Comparison of ENCODE assay signal across 13 mouse cellular contexts in the genomic region with DNA sequence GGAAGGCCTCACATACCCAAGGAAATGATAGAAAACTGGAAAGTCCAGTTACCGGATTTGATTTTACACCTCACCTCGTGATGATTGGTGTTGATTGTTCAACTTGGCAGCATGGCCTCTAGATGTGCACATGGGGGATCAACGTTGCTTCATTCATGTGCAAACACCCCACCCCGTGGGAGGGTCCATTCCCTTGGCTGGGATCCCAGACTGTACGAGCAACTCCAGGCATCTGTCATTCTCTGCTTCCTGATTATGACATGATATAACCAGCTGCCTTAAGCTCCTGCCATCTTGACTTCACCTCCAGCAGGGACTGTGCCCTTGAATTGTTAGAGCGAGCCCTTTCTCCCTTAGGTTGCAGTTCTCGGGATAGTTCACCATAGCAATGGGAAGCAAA.
DNase-seq lines count a peak whose midpoint lies in the region; ATAC-seq lines count a peak whose summit lies in the region.
"Had no signal": no experiment of that assay in that cellular context is flagged by ENCODE, and none has a peak within 500 bp of the region (broad histone marks: within the 10 kb centered on the region; RNA-seq: fewer than 3 reads in every experiment).

No protein-coding gene starts in this region.

- no peak overlapping the region for H3K4me2 ChIP-seq in lung, embryonic 16.5 days (ENCODE audit: low read depth, low read length)
- no peak overlapping the region for H3K4me2 ChIP-seq in stomach, embryonic 15.5 days
- H3K4me2 ChIP-seq: kidney, embryonic 15.5 days; limb, embryonic 12.5 days had no signal

- no peaks in the 10 kb centered on the region for H3K9me3 ChIP-seq in lung, embryonic 16.5 days (ENCODE audit: control insufficient read depth, low read length)
- no peaks in the 10 kb centered on the region for H3K9me3 ChIP-seq in stomach, embryonic 15.5 days
- H3K9me3 ChIP-seq: kidney, embryonic 15.5 days; limb, embryonic 12.5 days; midbrain, embryonic 10.5 days had no signal

- no peaks in the 10 kb centered on the region for H3K36me3 ChIP-seq in lung, embryonic 16.5 days (ENCODE audit: control insufficient read depth, insufficient read depth, low read length)
- H3K36me3 ChIP-seq in stomach, embryonic 15.5 days, result no peaks in the 10 kb centered on the region
- H3K36me3 ChIP-seq: kidney, embryonic 15.5 days; limb, embryonic 12.5 days; midbrain, embryonic 10.5 days had no signal

- peaks cover 15% of the 10 kb centered on the region for H3K4me1 ChIP-seq in lung, embryonic 16.5 days (replicated peaks; ENCODE audit: control insufficient read depth, insufficient read depth, low read length)
- H3K4me1 ChIP-seq in stomach, embryonic 15.5 days, result peaks cover 8% of the 10 kb centered on the region; the same call in 1 of the 2 replicates

- 33% methylated on average over 7 of the region's 7 CpGs for WGBS in lung, embryonic 16.5 days
- 46% methylated on average over 7 of the region's 7 CpGs for WGBS in stomach, embryonic 15.5 days

- no peak overlapping the region for H3K4me3 ChIP-seq in lung, embryonic 16.5 days (ENCODE audit: low read length)
- no peak overlapping the region for H3K4me3 ChIP-seq in stomach, embryonic 15.5 days (replicated peaks)
- H3K4me3 ChIP-seq: kidney, embryonic 15.5 days; limb, embryonic 12.5 days; midbrain, embryonic 10.5 days had no signal

- H3K27me3 ChIP-seq in lung, embryonic 16.5 days (ENCODE audit: control insufficient read depth, insufficient read depth, low read depth, low read length), result no peaks in the 10 kb centered on the region
- H3K27me3 ChIP-seq in stomach, embryonic 15.5 days (replicated peaks), result no peaks in the 10 kb centered on the region
- H3K27me3 ChIP-seq: kidney, embryonic 15.5 days; limb, embryonic 12.5 days had no signal

- ATAC-seq in lung, embryonic 16.5 days (ENCODE audit: low read depth), result peak; percentile 89
- ATAC-seq in stomach, embryonic 15.5 days (ENCODE audit: insufficient read depth, low FRiP score, low read depth), result peak; percentile 47; the same call in 1 of the 2 replicates

- H3K9ac ChIP-seq in lung, embryonic 16.5 days (ENCODE audit: low read length), result no peak overlapping the region
- no peak overlapping the region for H3K9ac ChIP-seq in stomach, embryonic 15.5 days
- H3K9ac ChIP-seq: kidney, embryonic 15.5 days; limb, embryonic 12.5 days had no signal

- peak; percentile 58 for DNase-seq in adrenal gland, postnatal 10 days
- no peak for DNase-seq in adrenal gland, postnatal 4 days (ENCODE audit: low spot score in 2 of 2)
- DNase-seq in heart, postnatal 4 days, result peak; percentile 30
- DNase-seq in heart, adult 9 months (ENCODE audit: low spot score in 2 of 2), result no peak
- DNase-seq in lung, postnatal 14 days, result no peak
- no peak for DNase-seq in spleen, adult 18-20 months
- DNase-seq: retina, postnatal 1 day; thymus, postnatal 25 days had no signal

- H3K27ac ChIP-seq in lung, embryonic 16.5 days (ENCODE audit: low read length), result no peak overlapping the region
- no peak overlapping the region for H3K27ac ChIP-seq in stomach, embryonic 15.5 days
- H3K27ac ChIP-seq: kidney, embryonic 15.5 days; limb, embryonic 12.5 days; midbrain, embryonic 10.5 days had no signal

Comparison
In these comparisons a context has a peak if more than half of its experiments do, and no peak if none do; other contexts are left out.
1. DNase-seq: peak in adrenal gland, postnatal 10 days (single experiment) and heart, postnatal 4 days (single experiment); none in adrenal gland, postnatal 4 days (0 of 2), heart, adult 9 months (0 of 2), lung, postnatal 14 days (single experiment) and spleen, adult 18-20 months (0 of 2).